Mouse (Mus musculus) thymus, postnatal 25 days (tissue): Measurements from ENCODE around the gene M6pr.
A peak's percentile ranks its signal among the peaks of the same experiment; 100 is the strongest.

Source experiments
- DNase-seq: peaks from one replicate; pipeline ENCODE4 v3.0.0; 2022

M6pr gene

DNA sequence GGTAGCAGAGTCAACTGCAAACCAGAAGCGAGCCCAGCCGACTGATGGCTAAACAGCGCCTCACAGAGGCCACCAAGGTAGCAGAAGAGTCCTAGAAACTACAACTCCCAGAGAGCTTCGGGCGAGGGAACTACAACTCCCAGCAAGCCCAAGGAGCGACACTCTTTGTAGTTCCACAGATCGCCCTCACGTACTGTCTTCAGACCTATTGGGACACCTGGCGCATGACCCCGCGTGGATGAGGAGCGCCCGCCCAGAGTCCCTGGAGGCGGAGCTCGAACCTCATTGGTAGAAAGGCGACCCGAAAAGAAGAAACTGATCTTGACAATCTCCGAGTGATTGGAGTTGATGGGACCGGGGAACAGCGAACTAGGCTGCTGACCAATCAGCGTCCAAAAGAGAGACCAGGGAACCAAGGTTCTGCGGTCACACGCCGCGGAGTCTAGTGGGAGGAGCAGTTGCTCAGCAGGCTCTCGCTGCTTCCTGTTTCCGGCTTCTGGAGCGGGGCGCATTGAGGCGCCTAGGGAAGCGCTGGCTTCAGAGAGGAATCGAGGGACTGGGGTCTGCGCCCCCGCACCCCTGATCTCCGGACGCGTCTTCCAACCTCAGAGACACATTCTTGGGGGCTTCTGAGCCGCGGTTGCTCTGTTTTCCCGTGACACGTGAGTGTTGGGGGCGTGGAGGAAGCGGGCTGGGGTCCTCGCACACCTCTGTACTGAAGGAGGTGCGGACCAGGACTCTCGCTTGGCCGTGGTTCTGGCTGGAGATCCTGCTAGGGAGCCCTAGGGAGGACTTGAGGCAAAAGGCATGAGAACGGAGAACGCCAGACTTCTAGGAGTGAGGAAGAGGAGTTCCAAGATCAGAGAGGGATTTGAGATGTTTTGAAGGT is at the start of gene M6pr:
M6pr (plus strand) TSS at position 216 of the 889 bp plus-strand sequence.
- peak; percentile 94 for DNase-seq

DNA sequence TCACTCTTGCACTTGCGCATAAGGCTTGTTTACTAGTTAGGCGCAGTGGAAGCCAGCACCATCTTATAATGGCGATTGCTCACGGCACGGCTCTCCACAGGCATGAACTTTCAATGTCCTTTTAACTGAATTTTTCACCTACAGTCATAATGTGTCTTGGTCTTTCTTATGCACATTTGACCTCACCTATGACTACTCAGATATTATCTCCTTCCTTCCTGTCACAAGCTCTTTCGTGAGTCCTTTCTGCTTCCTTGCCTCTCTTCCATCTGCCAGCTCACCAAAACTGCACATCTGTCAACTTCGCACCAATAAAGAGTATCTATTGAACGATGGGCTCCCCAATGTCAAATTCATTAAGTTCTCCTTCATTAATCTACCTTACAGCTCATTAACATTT is 46.0 kb upstream of the M6pr start:
- DNase-seq = no peak

- no peak for DNase-seq
These were observed 40.0 kb upstream of the M6pr start for GRCm38 (mm10) chr6:122268561-122268960.

DNA sequence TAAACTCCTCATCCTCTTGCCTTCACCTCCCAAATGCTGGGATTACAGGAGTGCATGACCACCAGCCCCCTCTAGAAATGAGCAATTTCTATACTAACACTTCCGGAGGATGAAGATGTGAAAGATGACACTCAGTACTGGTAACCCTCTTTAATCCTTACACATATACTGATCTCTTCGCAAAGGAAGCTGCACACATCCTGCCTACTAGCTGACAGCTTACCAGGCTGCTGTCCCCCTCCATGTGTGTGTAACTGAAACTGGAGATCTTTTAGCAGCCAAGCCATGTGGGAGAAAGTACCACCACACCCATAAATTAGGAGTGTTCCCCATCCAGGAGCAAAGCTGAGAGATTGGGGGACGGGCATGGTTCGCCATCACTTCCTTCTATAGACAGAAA is 39.4 kb upstream of the M6pr start:
- DNase-seq = no peak

- DNase-seq = no peak
These were observed 38.4 kb upstream of the M6pr start for GRCm38 (mm10) chr6:122270152-122270551.

- DNase-seq = no peak
These were observed 34.0 kb upstream of the M6pr start for GRCm38 (mm10) chr6:122274546-122274945.

GRCm38 (mm10) chr6:122276565-122276964 is 32.0 kb upstream of the M6pr start:
- DNase-seq = no peak

- DNase-seq = no peak
These were observed 25.7 kb upstream of the M6pr start, which contains the start of gene Klrg1 for GRCm38 (mm10) chr6:122282782-122283181. Gene Klrg1 (minus strand): TSS chr6:122282882.

- DNase-seq = no peak
These were observed 25.1 kb upstream of the M6pr start for GRCm38 (mm10) chr6:122283429-122283828.

GRCm38 (mm10) chr6:122284304-122284703 is 24.2 kb upstream of the M6pr start:
- DNase-seq = no peak

GRCm38 (mm10) chr6:122284823-122285222 is 23.7 kb upstream of the M6pr start:
- DNase-seq = no peak

DNA sequence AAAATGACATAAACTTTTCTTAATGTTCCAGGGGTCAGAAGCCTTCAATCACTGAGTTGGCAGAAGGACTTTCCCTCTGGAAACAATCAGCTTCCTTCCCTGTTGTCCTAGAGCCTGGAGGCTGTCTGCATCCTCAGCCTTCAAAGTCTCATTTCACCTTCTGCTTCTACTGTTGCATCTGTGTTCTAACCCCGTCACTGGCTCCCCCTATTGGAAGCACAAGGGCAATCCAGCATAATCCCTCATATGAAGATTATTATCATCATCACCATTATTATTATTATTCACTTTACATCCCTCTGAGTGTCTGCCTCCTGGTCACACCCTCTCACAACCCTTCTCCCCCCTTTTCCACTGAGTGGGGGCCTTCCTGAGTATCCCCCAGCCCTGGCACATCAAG is 20.3 kb upstream of the M6pr start:
- DNase-seq = no peak

DNA sequence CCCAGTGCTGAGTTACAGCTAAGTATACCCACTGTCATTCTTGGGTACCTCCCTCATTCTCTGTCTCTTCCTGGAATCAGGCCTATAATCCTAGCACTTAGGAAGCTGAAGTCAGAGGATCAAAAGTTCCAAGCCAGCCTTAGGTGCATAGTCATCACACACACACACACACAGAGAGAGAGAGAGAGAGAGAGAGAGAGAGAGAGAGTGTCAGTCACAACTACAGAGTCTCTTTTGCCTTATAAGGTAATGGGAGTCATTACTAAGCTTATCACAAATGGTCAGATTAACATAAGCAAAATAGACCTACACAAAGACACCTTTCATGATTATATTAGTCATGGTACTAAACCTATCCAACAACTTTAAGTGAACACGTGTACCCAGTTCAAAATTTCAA is 19.2 kb upstream of the M6pr start:
- DNase-seq = no peak

GRCm38 (mm10) chr6:122290253-122290652 is 18.3 kb upstream of the M6pr start:
- DNase-seq = no peak

DNA sequence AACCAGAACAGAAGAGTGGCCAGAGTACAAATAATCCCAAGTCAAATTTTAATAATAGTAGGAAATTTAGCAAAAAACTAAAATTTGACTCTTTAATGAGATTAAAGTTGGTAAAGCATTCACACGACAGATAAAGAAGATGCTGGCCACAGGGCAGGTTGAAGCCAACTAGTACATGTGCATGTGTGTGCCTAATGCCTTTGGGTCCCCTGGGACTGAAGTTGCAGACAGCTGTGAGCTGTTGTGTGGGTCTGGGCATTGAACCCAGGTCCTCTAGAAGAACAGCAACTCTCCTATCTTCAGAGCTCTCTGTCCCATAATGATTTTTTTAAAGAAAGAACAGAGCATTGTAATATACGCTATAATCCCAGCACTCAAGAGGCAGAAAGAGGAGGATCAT is 17.3 kb upstream of the M6pr start:
- no peak for DNase-seq

DNA sequence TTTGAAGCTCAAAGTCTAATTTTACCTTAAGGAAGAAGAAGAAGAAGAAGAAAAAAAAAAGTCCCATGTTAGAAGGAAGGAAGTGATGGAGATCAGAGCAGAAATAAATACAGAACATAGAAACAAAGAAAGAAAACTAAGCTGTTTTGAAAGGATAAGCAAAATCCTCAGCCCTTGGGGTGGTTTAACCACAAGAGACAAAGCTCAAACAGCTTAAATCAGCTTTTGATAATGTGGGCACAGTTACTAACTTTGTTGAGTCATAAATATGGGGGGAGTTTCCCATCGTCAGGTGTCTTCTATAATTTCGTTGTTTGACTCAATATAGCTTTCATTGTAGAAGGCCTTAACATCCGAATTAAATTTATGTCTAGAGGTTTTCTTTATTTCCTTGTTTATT is 16.8 kb upstream of the M6pr start:
- DNase-seq = no peak

GRCm38 (mm10) chr6:122292184-122292583 is 16.3 kb upstream of the M6pr start:
- DNase-seq = no peak

GRCm38 (mm10) chr6:122293121-122293520 is 15.4 kb upstream of the M6pr start:
- no peak for DNase-seq

- no peak for DNase-seq
These were observed 14.7 kb upstream of the M6pr start for GRCm38 (mm10) chr6:122293796-122294195.

DNA sequence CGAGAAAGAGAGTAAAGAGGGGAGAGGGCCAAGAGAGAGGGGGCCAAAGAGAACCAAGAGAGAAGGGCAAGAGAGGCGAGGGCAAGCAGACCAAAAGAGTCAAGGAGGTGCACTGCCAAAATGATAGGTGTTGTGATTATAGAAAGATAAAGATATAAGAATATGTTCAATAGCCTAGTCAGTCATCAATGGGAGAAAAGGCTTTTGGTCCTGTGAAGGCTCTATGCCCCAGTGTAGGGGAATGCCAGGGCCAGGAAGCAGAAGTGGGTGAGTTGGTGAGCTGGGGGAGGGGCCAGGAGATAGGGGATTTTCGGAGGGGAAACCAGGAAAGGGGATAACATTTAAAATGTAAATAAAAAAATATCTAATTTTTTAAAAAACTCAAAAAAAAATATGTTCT is 14.2 kb upstream of the M6pr start:
- DNase-seq = no peak

- DNase-seq = no peak
These were observed 13.3 kb upstream of the M6pr start for GRCm38 (mm10) chr6:122295242-122295641.

- DNase-seq = no peak
These were observed 11.6 kb upstream of the M6pr start for GRCm38 (mm10) chr6:122296918-122297278.

GRCm38 (mm10) chr6:122297279-122298222 is 11.0 kb upstream of the M6pr start:
- DNase-seq = no peak

- DNase-seq = no peak
These were observed 10.3 kb upstream of the M6pr start for GRCm38 (mm10) chr6:122298223-122298609.
